Mouse (Mus musculus): Measurements from ENCODE around the gene Pcgf3. TPM values are rescaled to one million over a fixed set of nuclear protein-coding genes. Genes with fewer than 3 reads are reported as not detected.
"Not testable (repeated sequence)": the region's sequence is repeated elsewhere in the genome, so short reads cannot be mapped to it uniquely, and the experiment has no call there.

Gene Pcgf3
- total and polyA plus RNA-seq, 2 experiments from 2014 or later = 12.9 to 36.4 TPM

DNA sequence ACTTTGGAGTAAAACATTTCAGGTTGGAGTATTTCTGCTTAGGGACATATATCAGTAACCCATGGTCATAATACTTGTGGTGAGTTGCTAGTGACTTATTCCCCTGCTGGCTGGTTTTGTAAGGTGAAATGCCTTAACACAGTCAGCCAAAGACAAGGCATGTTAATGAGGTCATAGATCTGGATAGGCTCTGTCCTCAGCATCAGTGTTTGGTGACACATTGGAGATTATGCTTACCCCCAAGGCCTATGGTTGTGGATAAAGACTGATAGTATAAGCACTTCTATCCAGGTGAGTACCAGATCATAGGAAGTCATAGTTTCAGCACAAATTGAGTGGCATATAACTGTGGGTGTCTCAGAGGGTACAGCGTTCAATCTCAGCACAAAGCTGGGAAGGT, 5.6 kb downstream of the Pcgf3 start:
- Histone ChIP-seq H3K9me3 (ENCODE audit: low read length) (no peaks in the 10 kb centered on the region), H3K27ac (no peak overlapping the region), H3K27me3 (ENCODE audit: insufficient read depth, low read length) (no peaks in the 10 kb centered on the region), H3K4me1 (ENCODE audit: insufficient read depth, low read length) (peaks cover 25% of the 10 kb centered on the region), H3K36me3 (ENCODE audit: insufficient read depth, low read length) (peaks cover under 1% of the 10 kb centered on the region; the same call in 1 of the 2 replicates), H3K9ac (replicated peaks; ENCODE audit: low read length) (no peak overlapping the region), H3K4me3 (ENCODE audit: low read length) (no peak overlapping the region), H3K4me2 (ENCODE audit: low read depth, low read length) (no peak overlapping the region)
- DNase-seq (ENCODE audit: low spot score) (no peak), ATAC-seq (no peak)
- no peak for TF ChIP-seq CTCF (IDR thresholded peaks at IDR 0.05; ENCODE audit: low read depth)
- 96% methylated on average over 1 of the region's 1 CpGs for WGBS

DNA sequence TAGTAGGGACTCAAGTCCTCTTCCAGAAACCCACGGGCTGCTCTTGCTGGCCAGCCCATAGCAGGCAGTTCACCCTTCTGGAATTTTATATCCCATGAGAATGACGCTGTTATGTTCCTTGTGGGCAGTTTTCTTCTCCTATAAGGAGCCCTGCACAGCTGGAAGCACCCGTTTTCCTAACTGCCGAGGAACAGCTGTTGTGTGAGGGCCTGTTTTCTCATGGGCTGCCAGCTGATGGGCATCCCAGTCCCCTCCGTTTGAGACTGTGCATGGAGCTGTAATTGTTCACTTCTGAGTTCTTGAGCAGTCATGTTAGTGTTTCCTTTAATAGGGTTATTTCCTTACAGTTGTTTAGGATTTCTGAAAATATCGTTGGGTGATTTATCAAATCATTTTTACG, 8.6 kb downstream of the Pcgf3 start:
- 64% methylated on average over 7 of the region's 7 CpGs for WGBS
- Histone ChIP-seq H3K9ac (replicated peaks; ENCODE audit: low read length) (no peak overlapping the region), H3K27me3 (ENCODE audit: insufficient read depth, low read length) (no peaks in the 10 kb centered on the region), H3K27ac (no peak overlapping the region), H3K4me1 (ENCODE audit: insufficient read depth, low read length) (no peaks in the 10 kb centered on the region), H3K9me3 (ENCODE audit: low read length) (no peaks in the 10 kb centered on the region), H3K36me3 (ENCODE audit: insufficient read depth, low read length) (peaks cover 30% of the 10 kb centered on the region), H3K4me2 (ENCODE audit: low read depth, low read length) (no peak overlapping the region), H3K4me3 (ENCODE audit: low read length) (no peak overlapping the region)
- TF ChIP-seq CTCF (IDR thresholded peaks at IDR 0.05; ENCODE audit: low read depth) = no peak
- ATAC-seq (no peak), DNase-seq (ENCODE audit: low spot score) (no peak)

DNA sequence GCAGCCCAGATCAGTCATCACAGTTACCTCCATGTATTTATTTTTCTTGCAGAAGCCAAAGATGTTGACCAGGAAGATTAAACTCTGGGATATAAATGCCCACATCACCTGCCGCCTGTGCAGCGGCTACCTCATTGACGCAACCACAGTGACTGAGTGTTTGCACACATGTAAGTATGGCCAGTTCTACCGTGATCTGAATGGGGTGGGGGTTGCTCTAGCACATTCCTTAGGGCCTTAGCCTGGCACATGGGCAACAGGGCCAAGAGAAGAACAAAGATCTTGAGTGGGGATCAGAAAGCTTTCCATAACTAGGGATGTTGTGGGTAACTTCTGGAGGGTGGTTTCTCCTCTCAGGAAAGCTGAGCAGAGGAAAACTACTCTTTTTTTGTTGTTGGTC, 12.7 kb downstream of the Pcgf3 start:
- ATAC-seq (no peak), DNase-seq (ENCODE audit: low spot score) (no peak)
- H3K9me3 ChIP-seq (ENCODE audit: low read length) = no peaks in the 10 kb centered on the region
- WGBS = 90% methylated on average over 4 of the region's 4 CpGs
- no peaks in the 10 kb centered on the region for H3K4me1 ChIP-seq (ENCODE audit: insufficient read depth, low read length)
- no peak for TF ChIP-seq CTCF (IDR thresholded peaks at IDR 0.05; ENCODE audit: low read depth)
- H3K4me3 ChIP-seq (ENCODE audit: low read length) = no peak overlapping the region
- H3K36me3 ChIP-seq (ENCODE audit: insufficient read depth, low read length) = peaks cover 66% of the 10 kb centered on the region
- no peaks in the 10 kb centered on the region for H3K27me3 ChIP-seq (ENCODE audit: insufficient read depth, low read length)
- H3K4me2 ChIP-seq (ENCODE audit: low read depth, low read length) = no peak overlapping the region
- H3K9ac ChIP-seq (replicated peaks; ENCODE audit: low read length) = no peak overlapping the region
- no peak overlapping the region for H3K27ac ChIP-seq

DNA sequence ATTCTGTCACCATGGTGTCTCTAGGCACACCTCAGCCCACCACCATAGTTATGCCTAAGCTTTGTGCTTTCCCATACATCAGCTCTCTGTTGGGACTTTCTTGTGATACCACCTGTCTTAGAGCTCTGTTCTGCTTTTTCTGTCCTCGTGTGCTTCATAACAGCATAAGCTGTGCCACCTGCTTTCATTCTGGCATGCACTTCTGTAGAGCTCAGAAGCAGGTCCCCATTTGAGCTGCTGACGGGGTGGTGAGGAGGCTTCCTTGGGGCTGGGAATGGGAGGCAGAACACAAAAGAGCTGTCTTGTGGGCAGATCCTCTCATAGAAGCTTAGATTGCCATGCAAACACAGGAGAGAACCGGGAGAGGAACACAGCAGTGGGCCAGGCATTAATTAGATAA, 14.9 kb downstream of the Pcgf3 start:
- no peak for DNase-seq (ENCODE audit: low spot score)
- H3K9ac ChIP-seq (replicated peaks; ENCODE audit: low read length) = no peak overlapping the region

DNA sequence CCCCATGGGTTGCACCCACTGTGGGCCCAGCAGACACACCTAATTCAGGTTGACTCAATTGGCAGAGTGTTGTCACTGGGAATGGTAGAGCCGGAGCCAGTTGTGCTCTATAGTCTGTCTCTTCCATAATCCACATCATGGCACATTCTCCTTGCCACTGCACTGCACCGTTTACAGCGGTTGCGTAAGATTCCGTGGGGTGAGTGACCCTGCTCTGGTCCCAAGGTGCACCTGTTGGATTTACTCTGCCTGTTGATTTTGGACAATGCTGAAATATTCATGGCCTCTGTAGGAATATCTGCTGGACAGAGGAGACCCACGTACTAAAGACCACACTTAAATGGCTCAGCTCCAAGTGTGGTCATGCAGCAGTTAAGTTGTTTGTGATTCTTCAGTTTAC, 22.0 kb downstream of the Pcgf3 start:
- H3K36me3 ChIP-seq (ENCODE audit: insufficient read depth, low read length) = peaks cover 15% of the 10 kb centered on the region
- H3K9ac ChIP-seq (replicated peaks; ENCODE audit: low read length) = no peak overlapping the region
- no peak for TF ChIP-seq CTCF (IDR thresholded peaks at IDR 0.05; ENCODE audit: low read depth)
- 94% methylated on average over 6 of the region's 6 CpGs for WGBS
- no peaks in the 10 kb centered on the region for H3K9me3 ChIP-seq (ENCODE audit: low read length)
- H3K27ac ChIP-seq = no peak overlapping the region
- no peak for ATAC-seq
- no peak for DNase-seq (ENCODE audit: low spot score)
- H3K4me3 ChIP-seq (ENCODE audit: low read length) = no peak overlapping the region
- H3K27me3 ChIP-seq (ENCODE audit: insufficient read depth, low read length) = no peaks in the 10 kb centered on the region
- H3K4me2 ChIP-seq (ENCODE audit: low read depth, low read length) = no peak overlapping the region
- no peaks in the 10 kb centered on the region for H3K4me1 ChIP-seq (ENCODE audit: insufficient read depth, low read length)

More for the DNA sequence above, 14.9 kb downstream of the Pcgf3 start:
- Histone ChIP-seq H3K27me3 (ENCODE audit: insufficient read depth, low read length) (no peaks in the 10 kb centered on the region), H3K4me3 (ENCODE audit: low read length) (no peak overlapping the region), H3K36me3 (ENCODE audit: insufficient read depth, low read length) (peaks cover 70% of the 10 kb centered on the region), H3K9me3 (ENCODE audit: low read length) (no peaks in the 10 kb centered on the region), H3K4me1 (ENCODE audit: insufficient read depth, low read length) (no peaks in the 10 kb centered on the region), H3K27ac (no peak overlapping the region), H3K4me2 (ENCODE audit: low read depth, low read length) (no peak overlapping the region)
- TF ChIP-seq CTCF (IDR thresholded peaks at IDR 0.05; ENCODE audit: low read depth) = no peak
- no peak for ATAC-seq
- 83% methylated on average over 3 of the region's 3 CpGs for WGBS

DNA sequence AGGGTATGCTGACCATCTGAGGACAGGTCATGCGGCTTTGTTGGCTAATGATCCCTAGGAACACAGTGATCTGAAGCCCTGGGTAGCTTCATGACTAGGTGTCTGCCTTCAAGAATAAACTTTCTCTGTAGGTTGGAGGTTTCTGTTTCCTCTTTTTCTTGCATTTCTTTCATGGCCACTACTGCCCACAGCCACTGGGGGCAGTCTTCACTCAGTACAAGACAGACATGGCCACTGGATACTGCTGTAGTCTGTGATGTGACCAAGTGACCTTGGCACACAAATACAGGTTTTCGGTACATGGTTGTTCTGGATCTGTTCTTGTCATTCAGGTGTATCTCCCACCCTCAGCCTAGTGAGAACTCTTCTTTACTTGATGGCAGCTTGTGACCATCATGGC, 24.2 kb downstream of the Pcgf3 start:
- no peaks in the 10 kb centered on the region for H3K4me1 ChIP-seq (ENCODE audit: insufficient read depth, low read length)
- H3K4me2 ChIP-seq (ENCODE audit: low read depth, low read length) = no peak overlapping the region
- no peak overlapping the region for H3K27ac ChIP-seq
- 94% methylated on average over 2 of the region's 2 CpGs for WGBS
- DNase-seq (ENCODE audit: low spot score) (peak; percentile 27), ATAC-seq (0 out of 2 replicates have a peak, but pooled peaks have one; percentile 64)
- H3K9ac ChIP-seq (replicated peaks; ENCODE audit: low read length) = no peak overlapping the region
- H3K27me3 ChIP-seq (ENCODE audit: insufficient read depth, low read length) = no peaks in the 10 kb centered on the region
- H3K36me3 ChIP-seq (ENCODE audit: insufficient read depth, low read length) = peaks cover 25% of the 10 kb centered on the region
- peak; percentile 80 for TF ChIP-seq CTCF (IDR thresholded peaks at IDR 0.05; ENCODE audit: low read depth)
- H3K4me3 ChIP-seq (ENCODE audit: low read length) = no peak overlapping the region
- H3K9me3 ChIP-seq (ENCODE audit: low read length) = no peaks in the 10 kb centered on the region

DNA sequence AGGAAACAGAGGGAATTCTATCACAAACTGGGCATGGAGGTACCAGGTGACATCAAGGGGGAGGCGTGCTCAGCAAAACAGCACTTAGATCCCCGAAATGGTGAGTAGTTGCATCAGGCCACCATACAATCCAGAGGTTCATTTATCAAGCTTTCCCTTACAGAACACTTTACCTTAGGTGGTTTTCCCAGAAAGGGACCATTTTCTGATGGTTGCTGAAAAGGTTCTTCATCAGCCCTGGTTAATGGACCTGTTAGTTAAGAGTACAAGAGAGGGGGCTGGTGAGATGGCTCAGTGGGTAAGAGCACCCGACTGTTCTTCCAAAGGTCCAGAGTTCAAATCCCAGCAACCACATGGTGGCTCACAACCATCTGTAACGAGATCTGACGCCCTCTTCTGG, 25.1 kb downstream of the Pcgf3 start:
- H3K27me3 ChIP-seq (ENCODE audit: insufficient read depth, low read length); ATAC-seq; H3K4me2 ChIP-seq (ENCODE audit: low read depth, low read length); H3K27ac ChIP-seq; H3K9ac ChIP-seq (replicated peaks; ENCODE audit: low read length); DNase-seq (ENCODE audit: low spot score); H3K4me3 ChIP-seq (ENCODE audit: low read length); H3K9me3 ChIP-seq (ENCODE audit: low read length); H3K4me1 ChIP-seq (ENCODE audit: insufficient read depth, low read length): not testable (repeated sequence)
- peaks cover 32% of the 10 kb centered on the region for H3K36me3 ChIP-seq (ENCODE audit: insufficient read depth, low read length)
- 99% methylated on average over 3 of the region's 5 CpGs for WGBS
